Comparison of ENCODE assay signal across 9 mouse cellular contexts in the genomic region with DNA sequence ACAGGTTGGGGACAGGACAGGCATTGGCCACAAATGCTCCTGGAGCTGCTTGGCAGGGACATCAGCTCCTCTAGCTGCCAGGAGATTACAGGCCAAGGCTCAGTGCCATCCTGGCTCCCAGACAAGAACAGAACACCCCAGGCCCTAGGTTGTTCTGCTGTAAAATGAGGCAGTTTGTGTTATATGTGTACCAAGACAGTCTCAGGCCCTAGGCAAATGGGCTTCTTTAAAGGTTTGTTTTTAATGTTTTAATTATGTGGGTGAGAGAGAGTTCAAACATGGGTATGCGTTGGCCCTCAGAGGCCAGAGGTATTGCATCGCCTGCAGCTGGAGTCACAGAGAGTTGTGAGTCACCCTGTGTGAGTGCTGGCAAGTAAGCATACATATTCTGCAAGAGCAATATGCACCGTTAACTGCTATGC. TPM values are rescaled to one million over a fixed set of nuclear protein-coding genes. Genes with fewer than 3 reads are reported as not detected.
DNase-seq lines count a peak whose midpoint lies in the region.
"Had no signal": no experiment of that assay in that cellular context is flagged by ENCODE, and none has a peak within 500 bp of the region (broad histone marks: within the 10 kb centered on the region; RNA-seq: fewer than 3 reads in every experiment).

No protein-coding gene starts in this region.

- intact Hi-C loops in heart, postnatal 36 days (cut with DNase I), result no loop called here

- peak; percentile 61 to 88 for DNase-seq in adrenal gland, adult (ENCODE audit: inconsistent age in 2 of 2, low spot score in 1 of 2)
- no peak for DNase-seq in adrenal gland, postnatal 4 days (ENCODE audit: low spot score in 2 of 2)
- DNase-seq in layer of hippocampus, postnatal 10 days (ENCODE audit: low spot score in 2 of 2), result peak; percentile 33 to 41
- DNase-seq in layer of hippocampus, adult 9-10 months (ENCODE audit: low spot score), result no peak
- peak; percentile 84 for DNase-seq in cerebellum, adult 18-20 months
- DNase-seq in heart, postnatal 36 days, result peak; percentile 33 to 58
- DNase-seq in thymus, postnatal 0 days (ENCODE audit: low spot score), result no peak
- DNase-seq in embryo, embryonic 9.5 days (ENCODE audit: extremely low spot score), result no peak
- DNase-seq: thymus, postnatal 4 days had no signal

RNA-seq across cellular contexts. Expression of gene Agpat3, which starts 8.0 kb away (rescaled TPM):
- 100 to 1,000 TPM; 203 to 217 TPM for total RNA-seq in adrenal gland, postnatal 4 days (2021)
- 100 to 1,000 TPM; 247 to 258 TPM for total RNA-seq in layer of hippocampus, postnatal 10 days (2021)
- 100 to 1,000 TPM; 232 to 266 TPM for total RNA-seq in heart, postnatal 36 days (2021)
- 139 and 152 TPM in 2 replicates for polyA plus RNA-seq in thymus, postnatal 0 days (2015; fragmentation: Nextera tagmentation; extraction: Ambion mirVana)

RNA-seq across cellular contexts. Expression of gene Rrp1, which starts 52.5 kb away (rescaled TPM):
- 100 to 1,000 TPM; 282 to 296 TPM for total RNA-seq in adrenal gland, postnatal 4 days (2021)
- 100 to 1,000 TPM; 316 to 337 TPM for total RNA-seq in layer of hippocampus, postnatal 10 days (2021)
- 10 to 100 TPM; 93.6 to 97.2 TPM for total RNA-seq in heart, postnatal 36 days (2021)
- 373 and 391 TPM in 2 replicates for polyA plus RNA-seq in thymus, postnatal 0 days (2015; fragmentation: Nextera tagmentation; extraction: Ambion mirVana)

Comparison
In these comparisons a context has a peak if more than half of its experiments do, and no peak if none do; other contexts are left out.
1. DNase-seq: peak in adrenal gland, adult (2 of 2), layer of hippocampus, postnatal 10 days (2 of 2), cerebellum, adult 18-20 months (2 of 2) and heart, postnatal 36 days (2 of 2); none in adrenal gland, postnatal 4 days (0 of 2), layer of hippocampus, adult 9-10 months (single experiment), thymus, postnatal 0 days (single experiment) and embryo, embryonic 9.5 days (single experiment).